Mouse (Mus musculus): ENCODE measurements around the gene Ier2.
"Not testable (repeated sequence)": the region's sequence is repeated elsewhere in the genome, so short reads cannot be mapped to it uniquely, and the experiment has no call there.

Gene Ier2

DNA sequence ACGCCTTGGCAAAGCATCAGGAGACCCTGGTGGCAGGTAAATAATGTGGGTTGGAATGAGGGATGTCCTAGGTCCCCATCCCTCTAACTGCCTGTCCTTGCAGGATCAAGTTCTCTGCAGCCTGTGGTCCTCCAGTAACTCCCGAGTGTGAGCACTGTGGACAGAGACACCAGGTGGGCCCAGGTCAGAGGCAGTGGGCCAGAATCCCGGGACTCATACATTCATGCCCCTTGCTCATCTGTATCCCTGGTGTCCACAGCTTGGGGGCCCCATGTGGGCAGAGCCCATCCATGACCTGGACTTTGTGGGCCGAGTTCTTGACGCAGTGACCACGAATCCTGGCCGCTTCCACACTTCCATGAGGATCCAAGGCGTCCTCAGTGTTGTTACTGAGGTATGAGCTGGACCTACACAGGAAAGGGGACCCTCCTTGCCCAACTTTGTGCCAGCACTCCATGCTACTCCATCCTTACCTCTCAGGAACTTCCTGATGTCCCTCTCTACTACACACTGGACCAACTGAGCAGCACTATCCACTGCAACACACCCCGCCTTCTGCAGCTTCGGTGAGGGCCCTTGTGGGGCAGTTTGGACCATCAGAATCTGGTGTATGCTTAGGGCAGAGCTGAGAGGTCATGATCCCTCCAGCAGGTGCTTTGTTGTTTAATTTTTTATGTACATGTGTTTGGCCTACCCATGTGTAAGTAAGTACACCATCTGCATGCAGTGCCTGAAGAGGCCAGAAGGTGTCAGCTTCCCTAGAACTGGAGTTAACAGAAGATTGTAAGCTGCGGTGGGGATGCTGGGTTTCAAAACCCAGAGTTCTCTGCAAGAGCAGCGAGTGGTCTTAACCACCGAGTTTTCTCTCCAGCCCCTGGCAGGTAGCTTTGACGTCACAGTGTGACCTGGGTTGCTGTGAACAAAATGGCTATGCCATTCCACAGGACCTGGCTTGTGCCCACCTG lies 34.8 kb upstream of the Ier2 start:
- peak; percentile 83 for DNase-seq

DNA sequence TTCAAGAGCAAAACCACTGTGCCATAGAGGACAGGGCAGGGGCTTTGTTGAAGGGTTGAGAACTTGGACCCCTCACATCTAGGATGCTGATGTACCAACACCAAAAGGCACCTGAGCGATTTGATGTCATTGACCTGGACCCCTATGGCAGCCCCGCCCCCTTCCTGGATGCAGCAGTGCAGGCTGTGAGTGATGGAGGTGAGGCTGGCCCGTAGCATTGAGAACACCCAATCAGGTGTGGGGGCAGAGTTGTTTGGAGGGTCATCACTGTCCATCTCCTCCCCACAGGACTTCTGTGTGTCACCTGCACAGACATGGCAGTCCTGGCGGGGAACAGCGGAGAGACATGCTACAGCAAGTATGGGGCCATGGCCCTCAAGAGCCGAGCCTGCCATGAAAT lies 32.5 kb upstream of the Ier2 start:
- DNase-seq: no peak

GRCm38 (mm10) chr8:84693332-84693731 lies 30.7 kb upstream of the Ier2 start:
- no peak for DNase-seq

- DNase-seq: peak; percentile 95
Measured at GRCm38 (mm10) chr8:84689091-84689915, 26.7 kb upstream of the Ier2 start.

DNA sequence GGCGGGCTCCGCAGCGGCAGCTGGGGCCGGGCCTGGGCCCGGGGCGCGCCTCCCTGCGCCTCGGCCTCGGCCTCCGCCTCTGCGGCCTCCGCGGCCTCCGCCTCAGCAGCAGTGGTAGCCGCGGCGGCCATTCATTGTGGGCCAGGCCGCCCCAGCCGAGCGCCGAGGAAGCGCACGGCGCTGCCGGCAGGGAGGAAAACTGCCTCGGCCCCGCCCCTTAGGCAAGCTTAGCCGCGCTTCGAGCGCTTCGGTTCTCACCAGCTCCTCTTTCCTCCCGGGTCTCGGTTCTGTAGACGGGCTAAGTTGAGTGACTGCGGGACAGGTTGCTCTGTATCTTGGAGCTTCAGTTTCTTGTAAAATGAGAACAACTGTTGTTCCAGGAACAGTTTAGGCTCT lies 25.1 kb upstream of the Ier2 start, which contains the start of gene Nacc1:
TSS of gene Nacc1 (minus strand) at position 158 of the 396 bp plus-strand sequence.
- DNase-seq: peak; percentile 95

DNA sequence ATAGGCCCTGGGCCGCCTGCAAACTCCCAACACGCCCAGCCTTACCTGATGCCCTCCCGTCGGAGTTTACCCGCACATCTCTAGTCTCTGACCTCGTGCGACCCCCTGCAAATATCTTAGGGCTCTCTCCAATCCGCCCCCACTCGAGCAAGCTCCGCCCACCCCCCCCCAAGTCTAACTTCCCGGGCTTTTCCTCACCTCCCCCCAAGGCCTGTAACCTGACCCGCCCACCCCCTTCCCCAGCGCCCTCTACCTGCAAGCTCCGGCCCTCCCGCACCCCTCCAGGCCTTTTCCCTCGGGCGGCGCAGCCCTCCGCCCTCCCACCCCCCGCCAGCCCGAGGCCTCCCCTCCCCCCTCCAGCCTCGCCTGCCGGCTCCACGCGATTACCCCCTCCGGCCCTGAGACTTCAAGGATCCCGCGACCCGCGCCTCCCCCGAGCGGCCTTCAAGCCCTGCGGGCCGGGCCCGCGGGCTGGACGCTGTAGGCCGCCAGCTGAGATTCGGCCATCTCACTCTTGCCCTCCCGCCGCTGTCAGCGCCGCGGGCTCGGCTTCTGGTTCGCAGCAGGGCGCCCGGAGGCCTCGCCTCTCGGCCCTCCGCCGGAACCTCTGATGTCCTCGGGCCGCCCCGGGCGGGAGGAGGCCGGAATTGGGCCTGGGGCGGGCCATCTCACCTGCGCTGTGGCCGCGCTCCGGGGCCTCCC lies 24.5 kb upstream of the Ier2 start:
- peak; percentile 38 for DNase-seq

DNA sequence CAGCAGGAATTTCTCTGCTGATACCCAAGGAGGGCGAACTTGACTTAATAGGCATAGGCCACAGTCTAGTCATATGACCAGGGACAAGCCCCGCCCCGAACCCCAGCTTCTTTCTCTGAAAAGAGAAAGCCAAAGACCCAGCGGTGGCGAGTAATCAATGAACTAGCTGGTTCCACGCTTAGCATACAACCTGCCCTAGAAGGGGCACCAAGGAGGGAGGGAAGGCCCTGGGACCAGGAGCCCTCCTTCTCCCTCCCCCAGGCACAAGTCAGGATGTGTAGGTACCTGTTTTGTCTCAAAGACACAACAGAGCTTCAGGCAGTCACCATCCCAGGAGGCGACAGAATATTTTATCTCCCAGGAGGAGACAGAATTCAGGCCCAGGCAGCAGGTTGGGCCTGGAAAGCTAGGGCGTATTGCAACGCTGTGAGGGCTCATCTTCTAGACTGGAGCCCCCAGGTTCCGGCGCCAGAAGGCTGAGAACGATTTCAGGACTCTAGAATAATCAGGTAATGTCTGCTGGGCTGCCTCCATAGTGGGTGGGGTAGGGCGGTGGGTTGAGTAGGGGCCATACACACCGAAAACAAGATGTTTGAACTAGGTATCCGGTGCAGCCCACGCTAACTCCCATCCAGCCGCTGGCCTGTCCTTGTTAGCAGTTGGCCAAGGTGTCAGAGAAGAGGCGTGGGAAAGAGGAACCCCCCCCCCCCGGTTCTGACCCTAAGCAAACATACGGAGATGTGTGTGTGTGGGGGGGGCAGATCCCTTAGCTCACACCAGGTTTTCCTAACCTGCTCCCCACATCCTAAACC lies 23.7 kb upstream of the Ier2 start, which contains the start of gene Trmt1:
TSS of gene Trmt1 (plus strand) at position 117 of the 812 bp plus-strand sequence.
- DNase-seq: peak; percentile 61

DNA sequence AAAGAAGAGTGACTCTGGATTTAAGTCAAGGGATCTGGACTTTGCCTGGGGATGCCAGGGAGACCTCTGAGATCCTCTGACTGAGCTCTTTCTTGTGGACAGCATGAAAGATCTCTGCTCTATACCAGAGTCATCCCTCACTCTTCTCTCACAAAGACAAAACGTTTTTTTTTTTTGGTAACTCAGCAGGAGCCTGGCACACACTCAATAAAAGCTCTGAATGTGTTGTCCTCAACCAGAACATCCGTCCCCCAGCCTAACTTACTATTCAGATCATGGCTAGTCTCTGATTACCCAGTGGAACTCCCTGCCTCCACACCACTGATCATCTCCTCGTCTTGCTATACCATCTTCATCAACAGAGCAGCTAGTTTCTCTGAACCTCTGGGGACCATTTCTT lies 21.9 kb upstream of the Ier2 start:
- no peak for DNase-seq

DNA sequence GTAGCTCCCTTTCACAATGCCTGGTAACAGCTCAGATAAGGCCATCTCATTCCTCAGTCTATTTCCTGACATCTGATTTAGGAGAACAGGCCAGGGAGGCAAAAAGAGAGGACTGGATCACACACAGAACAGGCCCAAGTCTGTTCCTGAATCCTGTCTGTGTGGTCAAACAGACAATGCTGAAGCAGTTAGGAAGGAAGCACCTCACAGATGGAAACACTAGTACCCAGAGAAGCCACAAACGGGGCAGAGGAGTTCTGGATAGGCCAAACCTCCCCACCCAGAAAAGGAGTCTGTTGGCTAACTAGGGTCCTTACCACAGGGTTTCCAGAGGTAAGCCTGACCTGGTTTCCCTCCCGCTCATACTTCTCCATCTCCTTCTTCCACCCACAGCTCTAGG lies 19.6 kb upstream of the Ier2 start:
- DNase-seq: no peak

DNA sequence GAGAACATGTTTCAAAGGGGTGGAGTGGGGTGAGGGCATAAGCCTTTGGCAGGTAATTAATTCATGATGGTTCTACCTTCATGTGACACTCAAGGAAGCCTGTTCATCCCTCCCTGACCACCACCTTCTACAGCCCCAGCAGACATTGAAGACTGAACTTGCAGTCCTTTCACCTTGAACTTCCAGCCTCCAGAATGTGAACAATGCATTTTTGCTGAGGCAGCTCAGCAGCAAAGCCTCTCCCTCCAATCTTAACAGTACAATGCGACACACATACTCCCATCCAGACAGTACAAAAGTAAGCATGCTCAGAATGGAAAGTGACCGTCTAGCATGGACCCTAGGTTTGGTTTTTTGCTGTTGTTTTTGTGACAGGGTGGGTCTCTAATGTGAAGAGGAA lies 18.8 kb upstream of the Ier2 start:
- no peak for DNase-seq

DNA sequence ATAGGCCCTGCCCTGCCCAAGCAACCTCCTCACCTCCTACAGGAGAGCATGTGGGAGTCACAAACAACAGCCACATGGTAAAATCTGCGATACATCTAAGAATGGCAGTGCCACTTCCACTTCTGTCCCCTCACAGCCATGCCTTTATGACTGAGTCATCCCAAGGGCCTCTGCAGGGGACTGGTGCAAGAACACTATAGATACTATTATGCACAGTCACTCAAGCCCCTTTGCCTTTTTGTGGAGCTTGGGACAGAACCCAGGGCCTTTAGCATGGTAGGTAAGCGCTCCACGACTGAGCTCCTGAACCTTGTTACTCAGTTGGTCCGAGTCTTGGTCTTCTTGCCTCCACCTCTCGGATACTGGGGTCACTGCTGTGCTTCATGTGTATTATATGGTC lies 14.7 kb upstream of the Ier2 start:
- DNase-seq: no peak

DNA sequence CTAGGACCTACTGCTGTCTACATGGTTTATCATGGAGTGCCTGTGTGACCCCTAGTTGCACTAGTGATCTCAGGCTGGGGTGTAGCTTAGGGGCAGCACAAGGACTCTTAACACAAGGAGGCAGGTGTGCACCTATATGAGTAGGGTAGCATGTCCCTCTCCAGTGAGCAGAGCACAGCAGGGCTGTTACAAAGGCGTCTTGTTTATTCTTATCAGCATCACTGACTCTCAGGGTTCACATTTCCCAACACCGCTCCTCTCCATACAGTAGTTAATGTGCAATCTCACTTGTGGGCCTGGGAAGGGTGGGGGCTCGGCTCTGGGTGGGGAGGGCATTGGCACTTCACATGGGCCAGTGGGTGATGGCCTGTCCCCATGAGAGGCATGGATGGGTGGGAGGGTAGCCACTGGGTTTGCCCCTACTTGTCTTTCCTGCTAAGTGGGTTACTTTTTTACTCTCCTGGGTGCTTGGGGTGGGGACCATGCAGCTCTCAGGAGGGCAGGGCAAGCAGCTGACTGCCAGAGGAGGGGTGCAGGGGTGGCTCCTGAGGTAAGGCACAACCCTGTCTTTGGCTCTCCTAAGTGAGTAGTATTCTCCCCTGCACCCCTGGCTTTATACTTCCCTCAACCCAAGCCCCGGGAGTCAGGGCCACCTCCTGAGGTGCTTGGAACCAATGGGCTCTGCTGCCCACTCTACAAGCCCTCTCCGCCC lies 7.8 kb upstream of the Ier2 start:
- DNase-seq: not testable (repeated sequence)

DNA sequence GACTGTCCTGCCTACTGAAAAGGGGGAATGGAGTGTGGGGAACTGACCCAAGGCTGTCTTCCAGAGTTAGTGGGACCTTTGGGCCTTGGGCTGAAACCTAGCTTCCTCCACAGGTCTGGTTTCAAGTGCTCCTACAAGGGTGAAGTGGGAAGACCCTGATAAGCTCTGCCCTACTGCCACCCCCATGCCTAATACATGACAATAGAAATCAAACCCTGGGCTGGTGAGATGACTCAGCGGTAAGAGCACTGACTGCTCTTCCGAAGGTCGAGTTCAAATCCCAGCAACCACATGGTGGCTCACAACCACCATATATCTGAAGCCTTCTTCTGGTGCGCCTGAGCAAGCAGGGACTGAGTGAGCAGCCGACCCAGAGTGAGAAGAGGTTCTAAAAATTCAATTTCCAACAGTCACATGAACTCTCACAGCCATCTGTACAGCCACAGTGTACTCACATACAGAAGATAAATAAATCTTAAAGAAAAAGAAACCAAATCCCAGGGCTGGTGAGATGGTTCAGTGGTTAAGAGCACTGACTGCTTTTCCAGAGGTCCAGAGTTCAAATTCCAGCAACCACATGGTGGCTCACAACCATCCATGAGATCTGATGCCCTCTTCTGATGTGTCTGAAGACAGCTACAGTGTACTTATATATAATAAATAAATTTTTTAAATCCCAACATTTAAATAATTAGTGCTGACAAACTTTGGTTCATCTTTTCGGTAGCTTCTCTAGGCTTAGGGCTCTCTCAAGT lies 6.3 kb upstream of the Ier2 start:
- DNase-seq: no peak

- no peak for DNase-seq
Measured at GRCm38 (mm10) chr8:84668081-84668480, 5.4 kb upstream of the Ier2 start.

- no peak for DNase-seq
Measured at GRCm38 (mm10) chr8:84665385-84665893, 2.8 kb upstream of the Ier2 start.

GRCm38 (mm10) chr8:84664566-84665384 lies 2.1 kb upstream of the Ier2 start:
- DNase-seq: peak; percentile 87

DNA sequence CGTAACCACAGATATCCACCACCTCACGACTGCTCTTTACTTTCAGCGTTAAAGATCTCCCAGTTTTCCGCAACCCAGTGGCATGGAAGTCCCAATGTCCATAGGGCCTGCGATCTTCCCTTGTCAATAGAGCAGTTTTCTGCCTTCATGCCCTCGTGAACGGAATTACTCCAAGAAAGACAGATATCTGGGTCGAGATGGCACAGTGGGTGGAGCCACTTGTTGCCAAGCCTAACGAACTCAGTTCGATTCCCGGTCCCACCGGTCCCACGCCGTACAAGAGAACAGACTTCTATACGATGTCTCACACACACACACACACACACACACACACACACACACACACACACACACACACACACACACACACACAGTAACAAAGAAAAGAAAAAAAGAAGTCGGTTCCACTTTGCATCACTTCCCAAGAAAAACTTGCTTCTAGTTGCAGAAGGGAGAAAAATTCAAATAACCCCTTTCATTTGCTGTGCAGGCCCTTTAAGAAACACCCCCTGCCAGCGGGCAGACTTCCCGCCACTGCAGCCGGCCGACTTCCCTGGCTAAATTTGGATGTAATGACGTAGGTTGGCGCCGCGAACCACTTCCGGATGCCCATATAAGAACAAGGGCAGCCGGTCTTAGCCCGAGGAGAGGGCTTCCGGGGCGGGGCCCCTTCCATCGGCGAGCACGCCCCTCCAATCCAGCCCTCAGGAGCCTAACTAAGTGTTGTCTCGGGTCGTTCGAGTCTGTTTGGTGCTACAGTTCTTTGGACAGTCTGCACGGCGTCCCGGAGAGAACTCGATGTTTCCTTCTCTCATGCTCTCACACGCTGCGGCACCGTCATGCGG lies 1.1 kb upstream of the Ier2 start:
- DNase-seq: peak; percentile 99

- peak; percentile 71 for DNase-seq
Measured at GRCm38 (mm10) chr8:84661961-84662571, 586 bp downstream of the Ier2 start.

All from lung, postnatal 10 days (tissue).